Mouse (Mus musculus) cerebellum, adult (tissue): ENCODE results near the gene Slc6a17.
A peak's percentile ranks its signal among the peaks of the same experiment; 100 is the strongest.

Source experiments
- ATAC-seq: cut with Nextera tagmentation; 2 replicates; pipeline ENCODE4 v1.9.2; 2017; ENCODE audit warnings: mild to moderate bottlenecking, moderate library complexity, mixed read lengths; ENCODE audit not compliant: insufficient number of reproducible peaks, low FRiP score, low TSS enrichment

Slc6a17 gene

GRCm38 (mm10) chr3:107472198-107472597 lies 45.6 kb downstream of the Slc6a17 start:
- ATAC-seq: peak; percentile 41

- no peak for ATAC-seq
These were observed 48.8 kb downstream of the Slc6a17 start for GRCm38 (mm10) chr3:107469059-107469458.

- ATAC-seq: no peak
These were observed 49.7 kb downstream of the Slc6a17 start for GRCm38 (mm10) chr3:107468106-107468505.

- 0 out of 2 replicates have a peak, but pooled peaks have one; percentile 34 for ATAC-seq
These were observed 51.2 kb downstream of the Slc6a17 start for GRCm38 (mm10) chr3:107466577-107466976.

GRCm38 (mm10) chr3:107462160-107462559 lies 55.7 kb downstream of the Slc6a17 start:
- ATAC-seq: peak; percentile 16; the same call in 1 of the 2 replicates

- ATAC-seq: peak; percentile 52; the same call in 1 of the 2 replicates
These were observed 57.9 kb downstream of the Slc6a17 start for GRCm38 (mm10) chr3:107459773-107460431.

GRCm38 (mm10) chr3:107459196-107459772 lies 58.5 kb downstream of the Slc6a17 start, which contains the start of gene Kcnc4:
Gene Kcnc4 (minus strand): TSS chr3:107459552.
- peak; percentile 2; the same call in 1 of the 2 replicates for ATAC-seq

- no peak for ATAC-seq
These were observed 59.2 kb downstream of the Slc6a17 start for GRCm38 (mm10) chr3:107458528-107459195.

- ATAC-seq: no peak
These were observed 59.7 kb downstream of the Slc6a17 start for GRCm38 (mm10) chr3:107458104-107458503.

GRCm38 (mm10) chr3:107454280-107454679 lies 63.5 kb downstream of the Slc6a17 start:
- no peak for ATAC-seq

GRCm38 (mm10) chr3:107446822-107447221 lies 71.0 kb downstream of the Slc6a17 start:
- ATAC-seq: no peak

GRCm38 (mm10) chr3:107443866-107444265 lies 74.0 kb downstream of the Slc6a17 start:
- ATAC-seq: no peak

GRCm38 (mm10) chr3:107442191-107442590 lies 75.6 kb downstream of the Slc6a17 start:
- ATAC-seq: no peak

- no peak for ATAC-seq
These were observed 76.5 kb downstream of the Slc6a17 start for GRCm38 (mm10) chr3:107441306-107441705.

- ATAC-seq: no peak
These were observed 78.5 kb downstream of the Slc6a17 start for GRCm38 (mm10) chr3:107439280-107439679.

- ATAC-seq: no peak
These were observed 80.2 kb downstream of the Slc6a17 start for GRCm38 (mm10) chr3:107437666-107438065.

GRCm38 (mm10) chr3:107436434-107436833 lies 81.4 kb downstream of the Slc6a17 start:
- ATAC-seq: no peak

GRCm38 (mm10) chr3:107433614-107434013 lies 84.2 kb downstream of the Slc6a17 start:
- no peak for ATAC-seq

GRCm38 (mm10) chr3:107431268-107431667 lies 86.5 kb downstream of the Slc6a17 start:
- ATAC-seq: no peak

GRCm38 (mm10) chr3:107424258-107425041 lies 93.4 kb downstream of the Slc6a17 start:
- ATAC-seq: peak; percentile 26; the same call in 1 of the 2 replicates
